Mouse (Mus musculus): ENCODE results near the gene Slc38a9. TPM values are rescaled to one million over a fixed set of nuclear protein-coding genes. Genes with fewer than 3 reads are reported as not detected.
A peak's percentile ranks its signal among the peaks of the same experiment; 100 is the strongest.

Gene Slc38a9
- total RNA-seq, 2 experiments from 2014 or later = 87.1 to 126 TPM

GRCm38 (mm10) chr13:112742076-112742830, 81.7 kb downstream of the Slc38a9 start:
- no peak for ATAC-seq (replicated peaks; ENCODE audit: low FRiP score, poor library complexity, severe bottlenecking)

DNA sequence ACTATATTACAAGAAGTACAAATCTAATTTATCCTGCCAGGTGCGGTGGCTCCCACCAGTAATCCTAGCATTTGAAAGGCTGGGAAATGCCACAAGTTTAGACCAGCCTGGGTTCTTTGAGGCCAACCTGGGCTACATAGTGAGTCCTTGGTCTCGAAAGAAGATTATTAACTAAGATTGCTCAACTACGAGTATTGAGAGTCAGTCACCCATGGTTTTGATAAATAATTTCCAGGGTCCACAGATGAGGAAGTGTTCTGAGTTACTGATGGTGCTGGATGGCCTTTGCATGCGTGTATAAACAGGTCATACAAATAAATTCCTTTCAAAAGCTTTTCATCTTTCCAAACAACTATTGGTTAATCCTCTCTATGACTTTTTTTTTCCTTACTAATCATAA, 83.1 kb downstream of the Slc38a9 start:
- no peak for ATAC-seq (replicated peaks; ENCODE audit: low FRiP score, poor library complexity, severe bottlenecking)

DNA sequence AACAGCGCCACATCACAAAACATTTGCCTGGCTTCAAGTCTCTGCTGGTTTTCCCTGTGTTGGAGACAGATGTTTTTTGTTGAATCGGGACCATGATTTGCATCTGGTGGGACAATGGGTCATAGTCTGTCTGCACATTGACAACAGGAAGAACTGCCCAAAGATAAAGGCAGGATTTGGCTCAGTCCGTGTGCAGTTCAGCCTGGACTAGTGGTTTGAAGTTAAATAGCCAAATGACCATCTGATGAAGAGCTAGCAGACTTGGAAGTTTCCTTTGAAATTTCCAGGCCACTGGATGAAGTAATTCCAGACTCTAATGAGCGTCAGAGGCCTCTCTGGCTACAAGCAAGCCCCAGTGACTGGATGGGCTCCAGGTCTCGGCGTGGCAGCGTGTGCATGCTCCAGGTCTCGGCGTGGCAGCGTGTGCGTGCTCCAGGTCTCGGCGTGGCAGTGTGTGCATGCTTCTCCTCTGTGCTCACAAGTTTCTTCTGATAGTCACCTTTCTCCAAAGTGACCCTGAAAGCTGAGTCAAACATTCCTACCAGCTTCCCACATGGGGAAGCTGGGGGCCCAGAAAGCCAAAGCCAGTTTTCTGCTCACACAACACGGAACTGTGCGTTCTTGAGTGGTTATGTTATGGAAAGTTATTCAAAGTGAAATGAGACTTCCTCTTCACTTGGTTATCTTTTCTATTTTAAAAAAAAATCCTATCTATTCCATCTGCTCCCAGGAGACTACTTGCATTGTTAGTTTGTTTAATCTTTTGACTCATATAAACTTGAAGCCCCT, 83.7 kb downstream of the Slc38a9 start:
- no peak for ATAC-seq (replicated peaks; ENCODE audit: low FRiP score, poor library complexity, severe bottlenecking)

- ATAC-seq (replicated peaks; ENCODE audit: low FRiP score, poor library complexity, severe bottlenecking) = peak; percentile 75
Observed at GRCm38 (mm10) chr13:112745936-112746694, 85.6 kb downstream of the Slc38a9 start.

DNA sequence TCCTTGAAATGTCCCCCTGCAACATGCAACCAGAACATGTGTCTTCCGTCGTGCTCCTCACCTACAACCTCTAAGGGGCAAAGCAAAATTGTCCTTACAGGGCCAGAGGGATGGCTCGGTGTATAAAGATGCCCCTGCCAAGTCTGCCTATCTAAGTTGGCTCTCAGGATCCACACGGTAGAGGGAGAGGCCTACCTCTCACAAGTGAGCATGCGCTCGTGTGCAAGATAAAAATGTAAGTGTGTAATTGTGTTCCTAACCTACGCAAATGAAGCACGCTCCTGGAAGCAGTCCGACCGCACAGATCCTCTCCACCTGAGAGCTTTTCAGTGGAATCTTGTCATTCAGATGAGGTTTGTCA, 86.1 kb downstream of the Slc38a9 start:
- no peak for ATAC-seq (replicated peaks; ENCODE audit: low FRiP score, poor library complexity, severe bottlenecking)

GRCm38 (mm10) chr13:112747808-112748430, 87.4 kb downstream of the Slc38a9 start:
- peak; percentile 71 for ATAC-seq (replicated peaks; ENCODE audit: low FRiP score, poor library complexity, severe bottlenecking)

GRCm38 (mm10) chr13:112748808-112749510, 88.4 kb downstream of the Slc38a9 start:
- no peak for ATAC-seq (replicated peaks; ENCODE audit: low FRiP score, poor library complexity, severe bottlenecking)

- ATAC-seq (replicated peaks; ENCODE audit: low FRiP score, poor library complexity, severe bottlenecking) = no peak
Observed at GRCm38 (mm10) chr13:112749881-112750280, 89.3 kb downstream of the Slc38a9 start.

DNA sequence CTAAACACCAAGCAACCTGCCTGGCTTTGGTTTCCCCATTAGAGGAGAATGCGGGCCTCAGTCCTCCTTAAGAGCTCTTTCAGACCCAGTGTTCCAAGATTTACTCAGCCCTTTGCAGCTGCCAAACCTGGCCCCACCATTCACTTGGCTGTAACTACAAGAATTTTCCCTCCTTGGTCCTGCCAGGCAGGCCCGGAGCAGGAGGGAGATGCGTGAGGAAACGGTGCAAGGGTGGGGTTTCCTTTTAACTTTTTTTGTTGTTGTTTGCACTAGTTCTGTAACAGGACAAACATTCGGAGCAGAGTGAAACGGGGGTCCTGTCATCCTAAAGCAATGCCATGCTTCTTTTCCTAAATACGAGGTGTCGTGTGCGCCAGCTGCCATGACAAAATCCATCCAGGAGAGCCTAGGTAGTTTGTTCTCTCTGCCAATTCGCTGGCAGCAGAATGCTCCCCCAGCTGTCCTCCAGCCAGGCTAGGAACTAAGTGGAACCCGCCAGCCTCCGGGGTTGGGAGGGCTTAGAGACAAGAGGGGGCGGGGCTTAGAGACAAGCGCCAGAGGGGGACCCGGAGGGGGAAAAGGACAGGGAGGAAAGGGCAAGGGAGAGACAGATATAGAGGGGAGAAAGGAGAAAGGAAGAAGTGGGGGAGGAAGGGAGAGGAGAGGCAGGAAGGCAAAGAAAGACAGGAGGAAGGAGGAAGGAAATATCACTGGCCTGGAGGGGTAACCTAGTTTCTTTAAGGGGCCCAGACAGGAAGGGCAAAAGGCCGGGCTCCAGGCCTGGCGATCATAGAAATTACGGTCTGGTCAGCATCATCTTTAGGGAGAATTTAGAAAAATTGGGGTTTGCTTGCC, 91.1 kb downstream of the Slc38a9 start:
- peak; percentile 65 for ATAC-seq (replicated peaks; ENCODE audit: low FRiP score, poor library complexity, severe bottlenecking)

GRCm38 (mm10) chr13:112752309-112752975, 91.9 kb downstream of the Slc38a9 start:
- ATAC-seq (replicated peaks; ENCODE audit: low FRiP score, poor library complexity, severe bottlenecking) = no peak

- no peak for ATAC-seq (replicated peaks; ENCODE audit: low FRiP score, poor library complexity, severe bottlenecking)
Observed at GRCm38 (mm10) chr13:112753522-112753921, 93.0 kb downstream of the Slc38a9 start.

GRCm38 (mm10) chr13:112754871-112755270, 94.3 kb downstream of the Slc38a9 start:
- no peak for ATAC-seq (replicated peaks; ENCODE audit: low FRiP score, poor library complexity, severe bottlenecking)

- no peak for ATAC-seq (replicated peaks; ENCODE audit: low FRiP score, poor library complexity, severe bottlenecking)
Observed at GRCm38 (mm10) chr13:112755507-112756010, 95.0 kb downstream of the Slc38a9 start.

DNA sequence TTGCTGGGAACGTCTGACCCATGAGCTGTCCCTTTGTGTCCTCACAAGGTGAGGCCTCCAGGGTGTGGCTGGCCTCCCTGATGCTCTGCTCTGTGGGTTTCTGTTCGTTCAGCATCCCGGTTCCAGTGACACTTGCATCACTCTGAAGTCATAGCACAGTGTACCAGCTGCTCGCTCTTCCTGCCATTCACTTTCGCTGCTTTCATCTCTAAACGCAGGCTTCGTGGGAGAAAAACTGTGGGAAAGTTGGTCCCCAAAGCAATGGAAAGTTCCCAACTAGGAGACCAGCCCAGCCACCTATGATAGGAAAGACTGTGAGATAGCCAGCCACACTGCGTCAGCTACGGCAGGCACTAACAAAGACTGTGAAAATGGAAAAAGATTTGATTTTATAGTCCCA, 96.8 kb downstream of the Slc38a9 start:
- ATAC-seq (replicated peaks; ENCODE audit: low FRiP score, poor library complexity, severe bottlenecking) = no peak

DNA sequence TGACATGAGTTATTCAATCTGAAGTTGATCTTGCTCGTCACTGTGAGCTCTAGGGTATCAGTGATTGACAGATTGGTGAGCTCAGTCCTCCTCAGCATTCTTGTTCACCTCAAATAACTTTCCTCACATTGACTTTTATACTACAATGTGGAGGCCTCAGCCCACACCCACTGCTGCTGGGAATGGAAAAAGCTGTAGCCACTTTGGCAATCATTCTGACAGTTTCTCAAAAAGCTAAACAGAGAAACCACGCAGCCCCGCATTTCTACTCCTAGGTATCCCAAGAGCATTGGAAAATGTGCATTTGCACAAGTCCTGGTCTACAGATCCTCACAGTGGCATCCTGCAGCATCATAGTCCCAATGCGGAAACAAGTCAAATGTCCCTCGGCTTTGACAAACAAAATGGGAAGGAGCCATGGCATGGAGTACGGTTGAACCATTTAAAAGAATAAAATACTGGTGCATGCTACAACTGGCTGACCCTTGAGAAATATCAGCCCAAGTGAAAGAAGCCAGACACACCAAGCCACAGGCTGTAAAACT, 98.1 kb downstream of the Slc38a9 start:
- ATAC-seq (replicated peaks; ENCODE audit: low FRiP score, poor library complexity, severe bottlenecking) = no peak

DNA sequence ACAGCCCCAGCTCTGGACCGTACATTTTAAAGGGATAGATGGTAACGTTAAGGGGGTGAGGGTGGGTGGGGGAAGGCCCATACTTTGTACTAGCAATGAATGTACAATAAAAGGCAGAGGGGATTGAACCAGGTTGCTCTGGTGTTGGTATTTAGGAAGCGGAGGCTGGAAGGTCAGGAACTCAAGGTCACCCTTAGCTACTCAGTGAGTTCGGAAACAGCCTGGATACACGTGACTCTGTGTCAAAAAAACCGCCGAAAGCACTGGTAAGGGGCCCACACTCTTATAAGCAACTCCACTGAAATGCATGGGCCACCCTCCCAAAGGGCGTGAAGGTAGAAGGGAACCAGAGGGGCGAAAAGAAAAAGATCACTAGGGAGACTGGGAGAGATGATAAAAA, 98.8 kb downstream of the Slc38a9 start:
- no peak for ATAC-seq (replicated peaks; ENCODE audit: low FRiP score, poor library complexity, severe bottlenecking)

DNA sequence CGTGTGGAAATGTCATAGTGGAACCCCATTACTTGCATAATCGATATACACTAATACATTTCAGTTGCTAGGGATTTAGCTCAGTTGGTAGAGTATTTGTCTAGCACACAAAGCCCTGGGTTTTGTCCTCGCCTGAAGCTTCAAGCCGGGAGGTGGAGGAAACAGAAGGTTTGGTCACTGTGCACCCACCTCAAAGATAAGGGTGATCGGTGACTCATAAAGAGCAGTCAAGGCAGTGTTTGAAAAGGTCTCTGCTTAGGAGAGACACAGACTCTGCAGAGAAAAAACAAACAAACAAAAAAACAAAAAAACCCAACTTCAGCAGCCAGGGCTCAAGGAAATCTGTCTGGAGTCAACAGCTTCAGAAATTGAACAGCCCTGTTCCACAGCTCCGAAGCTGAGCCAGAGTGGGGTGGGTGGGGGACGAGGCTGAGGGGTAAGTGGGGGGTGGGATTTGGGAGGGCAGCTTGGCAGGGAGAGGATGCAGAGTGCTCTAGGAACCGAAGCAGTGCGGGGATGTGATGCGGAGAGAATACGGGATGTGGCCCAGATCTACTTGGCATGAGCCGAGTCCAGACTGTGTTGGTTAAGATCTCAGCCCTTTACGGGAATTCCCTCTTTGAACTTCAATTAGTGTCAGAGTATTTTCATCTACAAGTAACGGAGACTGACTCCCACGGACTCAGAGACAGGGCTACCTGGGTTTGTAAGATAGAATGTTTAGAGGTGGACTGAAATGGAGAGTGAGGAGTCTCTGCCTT, 99.4 kb downstream of the Slc38a9 start:
- no peak for ATAC-seq (replicated peaks; ENCODE audit: low FRiP score, poor library complexity, severe bottlenecking)
